In the genomic region with DNA sequence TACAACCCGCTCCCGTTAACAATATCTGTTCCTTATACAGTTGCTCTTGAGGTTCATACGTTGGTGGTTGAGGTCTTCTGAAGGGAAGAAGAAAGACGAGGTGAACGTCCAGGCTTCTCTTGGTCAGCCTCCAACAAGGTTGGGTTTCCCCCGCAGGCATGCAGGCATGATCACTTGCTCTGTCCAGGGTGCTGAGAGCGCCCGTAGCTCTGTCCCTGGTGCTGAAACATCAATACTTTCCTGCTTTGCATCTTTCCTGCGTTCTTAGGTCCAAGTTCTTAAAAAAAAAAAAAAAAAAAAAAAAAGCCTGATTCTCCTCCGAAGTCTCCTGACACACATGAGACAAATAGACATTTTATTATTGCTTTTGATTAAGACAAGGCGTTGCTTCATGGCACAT, we compare ENCODE assay signal across 9 mouse cellular contexts. TPM values are rescaled to one million over a fixed set of nuclear protein-coding genes. Genes with fewer than 3 reads are reported as not detected.
A peak's percentile ranks its signal among the peaks of the same experiment; 100 is the strongest.
DNase-seq lines count a peak whose midpoint lies in the region; ATAC-seq and TF ChIP-seq lines count a peak whose summit lies in the region.
"Had no signal": no experiment of that assay in that cellular context is flagged by ENCODE, and none has a peak within 500 bp of the region (broad histone marks: within the 10 kb centered on the region; RNA-seq: fewer than 3 reads in every experiment).

No protein-coding gene starts in this region.

- H3K9me3 ChIP-seq in forebrain, embryonic 10.5 days: no peaks in the 10 kb centered on the region
- H3K9me3 ChIP-seq in forebrain, postnatal 0 days (ENCODE audit: low read length): no peaks in the 10 kb centered on the region
- no peaks in the 10 kb centered on the region for H3K9me3 ChIP-seq in ES-E14 (ENCODE audit: control insufficient read depth, insufficient read depth, low read depth, low read length)
- H3K9me3 ChIP-seq in neural tube, embryonic 13.5 days: no peaks in the 10 kb centered on the region

- in situ Hi-C loops in ES-E14 (cut with MboI; ENCODE audit: low sequenced_read_pairs in 2 of 2, unreplicated experiment in 2 of 2): no loop called here

- no peak for ATAC-seq in forebrain, postnatal 0 days
- peak; percentile 90 for ATAC-seq in common myeloid progenitor, adult 5-6 weeks (replicated peaks; ENCODE audit: low read depth, poor library complexity, severe bottlenecking)
- ATAC-seq in neural tube, embryonic 13.5 days (ENCODE audit: low read depth): no peak

- peak overlapping the region; percentile 94 for H3K4me3 ChIP-seq in forebrain, embryonic 10.5 days
- no peak overlapping the region for H3K4me3 ChIP-seq in forebrain, postnatal 0 days (ENCODE audit: low read depth, low read length)
- no peak overlapping the region for H3K4me3 ChIP-seq in ES-E14 (ENCODE audit: insufficient read depth in 1 of 2, low read depth in 1 of 2, low read length in 2 of 2, poor library complexity in 1 of 2, severe bottlenecking in 1 of 2)
- 0 out of 2 replicates have a peak overlapping the region, but pooled peaks have one; percentile 22 for H3K4me3 ChIP-seq in neural tube, embryonic 13.5 days

- peaks cover 51% of the 10 kb centered on the region for H3K4me1 ChIP-seq in forebrain, embryonic 10.5 days
- H3K4me1 ChIP-seq in forebrain, postnatal 0 days (ENCODE audit: insufficient read depth): no peaks in the 10 kb centered on the region; the same call in none of the 2 replicates
- peaks cover 0 to 8% of the 10 kb centered on the region in 2 experiments; a peak in 3 of 4 replicates for H3K4me1 ChIP-seq in ES-E14 (ENCODE audit: control insufficient read depth in 2 of 2, insufficient read depth in 2 of 2, low read length in 2 of 2, poor library complexity in 1 of 2)
- peaks cover 43% of the 10 kb centered on the region for H3K4me1 ChIP-seq in neural tube, embryonic 13.5 days (replicated peaks)

- H3K4me2 ChIP-seq in forebrain, postnatal 0 days (ENCODE audit: low read depth): no peak overlapping the region
- H3K4me2 ChIP-seq in neural tube, embryonic 13.5 days: peak overlapping the region; percentile 55; the same call in 1 of the 2 replicates

- no peaks in the 10 kb centered on the region for H3K27me3 ChIP-seq in forebrain, embryonic 10.5 days (ENCODE audit: poor library complexity, severe bottlenecking)
- peaks cover 27% of the 10 kb centered on the region for H3K27me3 ChIP-seq in forebrain, postnatal 0 days (ENCODE audit: insufficient read depth, low read length)
- peaks cover 25% of the 10 kb centered on the region for H3K27me3 ChIP-seq in neural tube, embryonic 13.5 days

- H3K27ac ChIP-seq in forebrain, embryonic 10.5 days: peak overlapping the region; percentile 97; the same call in 1 of the 2 replicates
- H3K27ac ChIP-seq in forebrain, postnatal 0 days (ENCODE audit: low read depth, low read length): no peak overlapping the region
- no peak overlapping the region for H3K27ac ChIP-seq in ES-E14 (ENCODE audit: insufficient read depth, low read depth, low read length, poor library complexity, severe bottlenecking)
- H3K27ac ChIP-seq in neural tube, embryonic 13.5 days (replicated peaks): no peak overlapping the region

- WGBS in forebrain, embryonic 10.5 days: 3% methylated on average over 11 of the region's 11 CpGs
- WGBS in forebrain, postnatal 0 days: 4% methylated on average over 11 of the region's 11 CpGs
- 4% methylated on average over 11 of the region's 11 CpGs for WGBS in neural tube, embryonic 13.5 days

- intact Hi-C loops in heart, postnatal 36 days (cut with DNase I): no loop called here

- peaks cover 4% of the 10 kb centered on the region; the same call in 1 of the 2 replicates for H3K36me3 ChIP-seq in forebrain, embryonic 10.5 days (replicated peaks)
- no peaks in the 10 kb centered on the region for H3K36me3 ChIP-seq in forebrain, postnatal 0 days (ENCODE audit: insufficient read depth)
- no peaks in the 10 kb centered on the region; the same call in 1 of the 2 replicates for H3K36me3 ChIP-seq in ES-E14 (ENCODE audit: control insufficient read depth, insufficient read depth, low read length, poor library complexity, severe bottlenecking)
- H3K36me3 ChIP-seq in neural tube, embryonic 13.5 days: no peaks in the 10 kb centered on the region

- no peak overlapping the region for H3K9ac ChIP-seq in forebrain, postnatal 0 days
- no peak overlapping the region for H3K9ac ChIP-seq in ES-E14 (ENCODE audit: insufficient read depth, low read depth, low read length, poor library complexity, severe bottlenecking)
- no peak overlapping the region for H3K9ac ChIP-seq in neural tube, embryonic 13.5 days

- TF ChIP-seq CTCF in forebrain, postnatal 0 days (IDR thresholded peaks at IDR 0.05; ENCODE audit: low read depth): no peak

- DNase-seq in forebrain, embryonic 10.5 days (ENCODE audit: extremely low spot score, low spot score): peak; percentile 78
- DNase-seq in forebrain, postnatal 0 days: no peak
- no peak for DNase-seq in ES-E14 (ENCODE audit: low read depth, low spot score)
- peak; percentile 78 to 87 for DNase-seq in heart, postnatal 36 days
- DNase-seq in lung, adult 18-20 months: peak; percentile 61 to 67
- peak; percentile 75 for DNase-seq in urinary bladder, postnatal 14 days (ENCODE audit: low spot score)

TF ChIP-seq in ES-E14, 5 proteins besides CTCF, POLR2A, EP300 and RAD21:
- TF ChIP-seq ZNF384 (IDR thresholded peaks at IDR 0.05; ENCODE audit: low read depth, low read length) (peak; percentile 87), CHD2 (IDR thresholded peaks at IDR 0.05; ENCODE audit: low read depth, low read length) (no peak), ZC3H11A (IDR thresholded peaks at IDR 0.05; ENCODE audit: borderline replicate concordance, low read depth, low read length) (no peak)

RNA-seq across cellular contexts. Expression of a gene that starts 2.0 kb away (rescaled TPM):
- 21.6 and 25.7 TPM in 2 replicates for polyA plus RNA-seq in forebrain, embryonic 10.5 days (2016; fragmentation: Nextera tagmentation; extraction: Ambion mirVana)
- 0.05 TPM in 1 of 2 replicates, not detected in the other for total RNA-seq in forebrain, postnatal 0 days (2014; rRNA removed)
- polyA plus RNA-seq in forebrain, postnatal 0 days (2015; fragmentation: Nextera tagmentation; extraction: Ambion mirVana): not detected in 2 replicates
- total RNA-seq in ES-E14 (2012; rRNA removed): 84.7 and 134 TPM in 2 replicates
- 0.18 TPM in 1 of 2 replicates, not detected in the other for total RNA-seq in common myeloid progenitor, adult 5-6 weeks (2017)
- not detected for total RNA-seq in heart, postnatal 36 days (2021)
- polyA plus RNA-seq in neural tube, embryonic 13.5 days (2015; fragmentation: Nextera tagmentation; extraction: Ambion mirVana): 0.17 and 0.32 TPM in 2 replicates
- polyA plus RNA-seq: heart, embryonic 16.5 days had no signal

RNA-seq across cellular contexts. Expression of a gene that starts 19.9 kb away (rescaled TPM):
- 40.3 and 41.9 TPM in 2 replicates for polyA plus RNA-seq in forebrain, embryonic 10.5 days (2016; fragmentation: Nextera tagmentation; extraction: Ambion mirVana)
- 40.2 and 42.0 TPM in 2 replicates for total RNA-seq in forebrain, postnatal 0 days (2014; rRNA removed)
- polyA plus RNA-seq in forebrain, postnatal 0 days (2015; fragmentation: Nextera tagmentation; extraction: Ambion mirVana): 39.8 and 43.5 TPM in 2 replicates
- 20.9 and 24.6 TPM in 2 replicates for total RNA-seq in ES-E14 (2012; rRNA removed)
- total RNA-seq in common myeloid progenitor, adult 5-6 weeks (2017): 13.2 and 21.0 TPM in 2 replicates
- total RNA-seq in heart, postnatal 36 days (2021): 10 to 100 TPM; 29.9 to 32.4 TPM
- polyA plus RNA-seq in neural tube, embryonic 13.5 days (2015; fragmentation: Nextera tagmentation; extraction: Ambion mirVana): 41.0 and 44.3 TPM in 2 replicates

RNA-seq across cellular contexts. Expression of a gene that starts 33.0 kb away (rescaled TPM):
- polyA plus RNA-seq in forebrain, embryonic 10.5 days (2016; fragmentation: Nextera tagmentation; extraction: Ambion mirVana): not detected in 2 replicates
- total RNA-seq in forebrain, postnatal 0 days (2014; rRNA removed): not detected in 2 replicates
- not detected in 2 replicates for polyA plus RNA-seq in forebrain, postnatal 0 days (2015; fragmentation: Nextera tagmentation; extraction: Ambion mirVana)
- total RNA-seq in ES-E14 (2012; rRNA removed): not detected in 2 replicates
- total RNA-seq in common myeloid progenitor, adult 5-6 weeks (2017): not detected in 2 replicates
- total RNA-seq in heart, postnatal 36 days (2021): not detected
- not detected in 2 replicates for polyA plus RNA-seq in neural tube, embryonic 13.5 days (2015; fragmentation: Nextera tagmentation; extraction: Ambion mirVana)

RNA-seq across cellular contexts. Expression of a gene that starts 40.0 kb away (rescaled TPM):
- 1.7 and 3.5 TPM in 2 replicates for polyA plus RNA-seq in forebrain, embryonic 10.5 days (2016; fragmentation: Nextera tagmentation; extraction: Ambion mirVana)
- 3.4 and 11.8 TPM in 2 replicates for total RNA-seq in forebrain, postnatal 0 days (2014; rRNA removed)
- polyA plus RNA-seq in forebrain, postnatal 0 days (2015; fragmentation: Nextera tagmentation; extraction: Ambion mirVana): 3.7 and 4.5 TPM in 2 replicates
- 12.6 and 30.9 TPM in 2 replicates for total RNA-seq in ES-E14 (2012; rRNA removed)
- not detected in 2 replicates for total RNA-seq in common myeloid progenitor, adult 5-6 weeks (2017)
- not detected for total RNA-seq in heart, postnatal 36 days (2021)
- polyA plus RNA-seq in neural tube, embryonic 13.5 days (2015; fragmentation: Nextera tagmentation; extraction: Ambion mirVana): 1.3 and 1.7 TPM in 2 replicates

RNA-seq across cellular contexts. Expression of a gene that starts 52.2 kb away (rescaled TPM):
- polyA plus RNA-seq in forebrain, embryonic 10.5 days (2016; fragmentation: Nextera tagmentation; extraction: Ambion mirVana): 3,760 and 3,774 TPM in 2 replicates
- total RNA-seq in forebrain, postnatal 0 days (2014; rRNA removed): 377 and 408 TPM in 2 replicates
- 1,226 and 1,340 TPM in 2 replicates for polyA plus RNA-seq in forebrain, postnatal 0 days (2015; fragmentation: Nextera tagmentation; extraction: Ambion mirVana)
- 196 and 205 TPM in 2 replicates for total RNA-seq in ES-E14 (2012; rRNA removed)
- total RNA-seq in common myeloid progenitor, adult 5-6 weeks (2017): 497 and 549 TPM in 2 replicates
- 100 to 1,000 TPM; 106 to 128 TPM for total RNA-seq in heart, postnatal 36 days (2021)
- 1,338 and 1,455 TPM in 2 replicates for polyA plus RNA-seq in neural tube, embryonic 13.5 days (2015; fragmentation: Nextera tagmentation; extraction: Ambion mirVana)

Comparison
In these comparisons a context has a peak if more than half of its experiments do, and no peak if none do; other contexts are left out.
1. DNase-seq: peak in forebrain, embryonic 10.5 days (single experiment), heart, postnatal 36 days (2 of 2), lung, adult 18-20 months (2 of 2) and urinary bladder, postnatal 14 days (single experiment); none in forebrain, postnatal 0 days (single experiment) and ES-E14 (single experiment).
2. H3K4me3 ChIP-seq: peak in forebrain, embryonic 10.5 days (single experiment) and neural tube, embryonic 13.5 days (single experiment); none in forebrain, postnatal 0 days (single experiment) and ES-E14 (0 of 2).
3. RNA of a gene that starts 2.0 kb away (total RNA-seq): 84.7 to 134 TPM in ES-E14; 0.18 TPM in common myeloid progenitor, adult 5-6 weeks, 0.05 TPM in forebrain, postnatal 0 days and not detected in heart, postnatal 36 days; every median in the first group is over 10 times any median in the second.